Mouse (Mus musculus) megakaryocyte, embryonic 14.5 days (primary cell): ENCODE data around the gene Gm17622. TPM values are rescaled to one million over a fixed set of nuclear protein-coding genes. Genes with fewer than 3 reads are reported as not detected.
A peak's percentile ranks its signal among the peaks of the same experiment; 100 is the strongest.

Experiments
- H3K27me3 ChIP-seq: replicated peaks from 2 replicates; pipeline ENCODE3; 2012; ENCODE audit warnings: inconsistent platforms
- H3K36me3 ChIP-seq: replicated peaks from 2 replicates; pipeline ENCODE3; 2012; ENCODE audit warnings: low read length, inconsistent platforms, mixed read lengths
- H3K4me1 ChIP-seq: 2 replicates; pipeline ENCODE4 v1.6.1; 2012; ENCODE audit warnings: inconsistent platforms
- H3K4me3 ChIP-seq: replicated peaks from 2 replicates; pipeline ENCODE3; 2012; ENCODE audit warnings: moderate library complexity, mild to moderate bottlenecking, inconsistent platforms
- H3K9me3 ChIP-seq: 2 replicates; pipeline ENCODE4 v1.6.1; 2012; ENCODE audit warnings: inconsistent platforms
- FLI1 ChIP-seq: IDR thresholded peaks from 2 replicates; pipeline ENCODE4 v1.6.1; 2012; ENCODE audit warnings: low read length, inconsistent platforms, mixed read lengths
- GATA1 ChIP-seq: IDR thresholded peaks from 3 replicates; pipeline ENCODE4 v1.6.1; 2012; ENCODE audit warnings: mixed read lengths, low read length, inconsistent platforms, borderline replicate concordance
- polyA plus RNA-seq: library from polyadenylated mRNA; stranded (reverse); fragments of >175 nt; gene quantifications from 2 replicates; pipeline ENCODE4 v1.2.3, GENCODE M21; 2012; ENCODE audit warnings: low replicate concordance; ENCODE audit not compliant: insufficient read depth

The Gm17622 gene
- polyA plus RNA-seq, 1 experiment = not detected

DNA sequence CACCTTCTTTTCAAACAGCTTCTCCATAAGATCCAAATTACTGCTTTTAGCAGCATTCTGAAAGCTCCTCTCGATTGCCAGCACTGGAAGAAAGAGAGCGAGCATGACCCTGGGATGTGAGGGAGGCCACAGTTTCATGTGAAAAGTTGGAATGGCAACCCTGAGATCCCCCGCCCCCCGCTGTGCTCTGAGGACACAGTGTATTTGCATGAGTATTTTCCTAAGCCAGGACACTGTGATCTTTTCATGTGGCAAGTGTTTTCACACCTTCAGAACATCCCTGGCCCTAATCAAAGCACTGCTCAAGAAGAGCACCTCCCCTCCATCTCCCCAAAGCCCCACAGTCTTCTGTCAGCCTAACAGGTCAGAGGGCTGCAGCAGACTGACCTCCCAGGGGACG is 25.2 kb upstream of the Gm17622 start:
- H3K9me3 ChIP-seq = no peaks in the 10 kb centered on the region
- peaks cover 13% of the 10 kb centered on the region for H3K27me3 ChIP-seq
- no peak overlapping the region for H3K4me3 ChIP-seq
- no peak for TF ChIP-seq FLI1
- TF ChIP-seq GATA1 = no peak
- no peaks in the 10 kb centered on the region for H3K36me3 ChIP-seq
- no peaks in the 10 kb centered on the region for H3K4me1 ChIP-seq

DNA sequence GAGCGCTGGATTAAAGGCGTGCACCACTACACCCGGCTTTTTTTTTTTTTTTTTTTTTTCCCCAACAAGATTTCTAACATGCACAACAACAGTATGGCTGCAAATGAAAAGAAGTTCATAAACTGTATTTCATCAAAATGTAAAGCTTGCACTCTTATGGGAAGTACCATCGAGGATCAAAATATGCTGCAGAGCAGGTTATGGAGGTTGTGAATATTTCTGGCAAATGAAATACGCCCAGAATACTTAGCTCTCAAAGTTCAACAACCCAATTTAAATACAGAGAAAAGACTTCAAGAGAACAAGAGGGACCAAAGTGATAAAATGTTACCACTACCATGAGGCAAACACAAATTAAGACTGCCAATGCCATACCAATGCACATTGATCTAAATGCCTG is 21.9 kb upstream of the Gm17622 start:
- Histone ChIP-seq H3K4me1 (no peaks in the 10 kb centered on the region), H3K9me3 (no peaks in the 10 kb centered on the region), H3K27me3 (peaks cover 12% of the 10 kb centered on the region), H3K36me3 (no peaks in the 10 kb centered on the region), H3K4me3 (no peak overlapping the region)
- TF ChIP-seq FLI1 = no peak
- no peak for TF ChIP-seq GATA1

DNA sequence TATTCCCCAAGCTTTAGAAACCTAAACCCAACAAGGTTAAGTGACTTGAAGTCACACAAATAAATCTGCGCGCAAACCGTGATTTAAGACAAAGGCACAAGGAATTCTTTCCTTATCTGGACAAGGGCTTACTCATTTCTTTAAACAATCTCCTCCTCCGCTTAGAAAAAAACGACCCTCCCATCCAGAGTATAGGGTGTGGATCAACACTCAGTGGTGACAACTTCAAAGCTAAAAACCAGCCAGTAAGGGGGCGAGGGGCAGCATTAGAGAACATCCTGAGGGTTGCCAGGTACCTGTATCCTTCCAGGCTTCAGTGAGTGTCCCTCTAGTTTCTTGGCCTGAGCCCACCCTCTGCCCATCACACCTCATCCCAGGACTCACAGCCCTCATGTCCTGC is 20.0 kb upstream of the Gm17622 start:
- TF ChIP-seq FLI1 = no peak
- TF ChIP-seq GATA1 = no peak
- no peaks in the 10 kb centered on the region for H3K36me3 ChIP-seq
- H3K27me3 ChIP-seq = peaks cover 5% of the 10 kb centered on the region

DNA sequence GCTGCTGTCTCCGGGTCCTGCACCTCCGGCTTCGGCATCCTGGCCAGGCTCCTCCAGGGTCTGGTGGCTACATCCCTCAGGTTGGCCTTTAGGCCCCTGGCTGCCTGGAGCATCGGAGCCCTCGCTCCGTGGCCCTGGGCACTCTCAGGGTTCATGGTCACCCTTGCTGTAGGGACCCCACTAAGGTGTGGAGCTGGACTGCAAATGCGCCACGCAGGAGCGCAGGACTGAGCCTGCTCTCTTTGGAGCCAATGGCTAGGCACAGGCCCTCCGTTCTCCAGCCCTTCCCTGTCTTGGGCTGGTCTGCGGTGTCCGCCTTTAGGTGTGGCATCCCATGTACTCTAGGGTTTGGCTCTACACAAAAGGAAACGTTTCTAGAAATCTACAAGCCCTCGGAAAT is 19.6 kb upstream of the Gm17622 start, which contains the start of gene Ankdd1b:
Ankdd1b (minus strand) TSS at position 242 of the 400 bp plus-strand sequence.
- H3K9me3 ChIP-seq = no peaks in the 10 kb centered on the region
- no peaks in the 10 kb centered on the region for H3K36me3 ChIP-seq
- H3K4me1 ChIP-seq = peaks cover 4% of the 10 kb centered on the region
- TF ChIP-seq GATA1 = no peak
- peaks cover 5% of the 10 kb centered on the region for H3K27me3 ChIP-seq
- H3K4me3 ChIP-seq = no peak within 1 kb of the TSS

More for the DNA sequence above, 20.0 kb upstream of the Gm17622 start:
- no peaks in the 10 kb centered on the region for H3K9me3 ChIP-seq
- H3K4me3 ChIP-seq = no peak overlapping the region
- no peaks in the 10 kb centered on the region for H3K4me1 ChIP-seq

DNA sequence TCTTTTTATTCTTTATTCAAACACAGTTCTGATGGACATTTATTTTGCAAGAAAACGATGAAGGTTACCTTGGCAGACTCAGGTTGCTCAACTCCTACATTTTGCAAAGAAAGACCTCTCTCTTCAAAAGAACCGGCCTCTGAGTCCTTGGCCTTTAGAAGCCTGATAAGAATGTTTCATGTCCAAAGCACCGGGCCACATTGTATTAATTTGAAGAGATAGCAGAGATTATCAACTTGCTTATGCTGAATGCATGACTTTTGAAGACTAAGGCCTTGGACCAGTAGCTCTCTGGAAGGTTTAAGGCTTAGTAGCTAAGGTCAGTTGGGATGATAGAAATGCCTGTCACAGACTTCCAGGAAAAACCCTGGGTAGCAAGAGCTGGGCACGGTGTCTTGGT is 13.3 kb upstream of the Gm17622 start:
- Histone ChIP-seq H3K36me3 (peaks cover 27% of the 10 kb centered on the region), H3K4me3 (no peak overlapping the region), H3K9me3 (no peaks in the 10 kb centered on the region), H3K27me3 (no peaks in the 10 kb centered on the region), H3K4me1 (peaks cover 12% of the 10 kb centered on the region)
- TF ChIP-seq FLI1 = no peak
- no peak for TF ChIP-seq GATA1

- Histone ChIP-seq H3K9me3 (no peaks in the 10 kb centered on the region), H3K27me3 (no peaks in the 10 kb centered on the region), H3K4me1 (peaks cover 16% of the 10 kb centered on the region), H3K4me3 (no peak overlapping the region), H3K36me3 (peaks cover 44% of the 10 kb centered on the region)
- TF ChIP-seq FLI1 (no peak), GATA1 (no peak)
Observed at GRCm38 (mm10) chr13:96478991-96479390, 11.5 kb upstream of the Gm17622 start.

GRCm38 (mm10) chr13:96487230-96487629 is 3.3 kb upstream of the Gm17622 start:
- Histone ChIP-seq H3K36me3 (peaks cover 94% of the 10 kb centered on the region), H3K27me3 (no peaks in the 10 kb centered on the region), H3K4me3 (peak overlapping the region; percentile 52), H3K9me3 (0 out of 2 replicates have a peak, but pooled peaks cover 7% of the 10 kb centered on the region), H3K4me1 (peaks cover 15% of the 10 kb centered on the region)
- TF ChIP-seq GATA1 (no peak), FLI1 (no peak)

DNA sequence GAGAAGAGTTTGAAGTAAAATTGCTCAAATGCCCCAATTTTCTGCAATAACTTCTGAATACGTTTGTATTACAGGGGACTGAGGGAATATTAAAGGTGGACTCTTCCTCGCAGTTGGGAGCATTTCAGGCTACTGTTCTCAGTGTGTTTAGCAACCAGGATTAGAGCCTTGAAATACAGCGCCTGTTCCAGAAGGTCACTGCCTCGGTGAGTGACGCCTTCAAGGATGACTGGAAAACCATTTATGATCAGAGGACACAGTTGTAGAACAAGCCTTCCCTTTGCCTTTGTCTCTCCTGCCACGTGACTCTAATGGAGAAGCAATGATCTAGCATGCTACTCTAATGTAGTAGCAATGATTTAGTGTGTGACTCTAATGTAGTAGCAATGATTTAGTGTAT is 2.6 kb upstream of the Gm17622 start:
- H3K4me3 ChIP-seq = no peak overlapping the region
- 0 out of 2 replicates have a peak, but pooled peaks cover 7% of the 10 kb centered on the region for H3K9me3 ChIP-seq
- H3K36me3 ChIP-seq = peaks cover 94% of the 10 kb centered on the region
- peaks cover 15% of the 10 kb centered on the region for H3K4me1 ChIP-seq
- no peaks in the 10 kb centered on the region for H3K27me3 ChIP-seq
- TF ChIP-seq GATA1 = no peak
- TF ChIP-seq FLI1 = no peak

GRCm38 (mm10) chr13:96496630-96497029 is 6.1 kb downstream of the Gm17622 start:
- Histone ChIP-seq H3K4me3 (no peak overlapping the region), H3K4me1 (peaks cover 5% of the 10 kb centered on the region; the same call in 1 of the 2 replicates), H3K36me3 (peaks cover 81% of the 10 kb centered on the region), H3K9me3 (no peaks in the 10 kb centered on the region), H3K27me3 (no peaks in the 10 kb centered on the region)
- no peak for TF ChIP-seq GATA1
- no peak for TF ChIP-seq FLI1

- H3K27me3 ChIP-seq = no peaks in the 10 kb centered on the region
- H3K9me3 ChIP-seq = no peaks in the 10 kb centered on the region
- peaks cover 81% of the 10 kb centered on the region for H3K36me3 ChIP-seq
- no peak overlapping the region for H3K4me3 ChIP-seq
- TF ChIP-seq GATA1 = no peak
- TF ChIP-seq FLI1 = no peak
- H3K4me1 ChIP-seq = peaks cover 5% of the 10 kb centered on the region; the same call in 1 of the 2 replicates
Observed at GRCm38 (mm10) chr13:96499891-96500290, 9.4 kb downstream of the Gm17622 start.

GRCm38 (mm10) chr13:96505661-96506060 is 15.1 kb downstream of the Gm17622 start:
- peaks cover 78% of the 10 kb centered on the region for H3K36me3 ChIP-seq
- no peaks in the 10 kb centered on the region for H3K27me3 ChIP-seq
- H3K4me1 ChIP-seq = peaks cover 48% of the 10 kb centered on the region
- TF ChIP-seq FLI1 = no peak
- TF ChIP-seq GATA1 = no peak
- H3K4me3 ChIP-seq = no peak overlapping the region
- H3K9me3 ChIP-seq = no peaks in the 10 kb centered on the region
